In the genomic region with DNA sequence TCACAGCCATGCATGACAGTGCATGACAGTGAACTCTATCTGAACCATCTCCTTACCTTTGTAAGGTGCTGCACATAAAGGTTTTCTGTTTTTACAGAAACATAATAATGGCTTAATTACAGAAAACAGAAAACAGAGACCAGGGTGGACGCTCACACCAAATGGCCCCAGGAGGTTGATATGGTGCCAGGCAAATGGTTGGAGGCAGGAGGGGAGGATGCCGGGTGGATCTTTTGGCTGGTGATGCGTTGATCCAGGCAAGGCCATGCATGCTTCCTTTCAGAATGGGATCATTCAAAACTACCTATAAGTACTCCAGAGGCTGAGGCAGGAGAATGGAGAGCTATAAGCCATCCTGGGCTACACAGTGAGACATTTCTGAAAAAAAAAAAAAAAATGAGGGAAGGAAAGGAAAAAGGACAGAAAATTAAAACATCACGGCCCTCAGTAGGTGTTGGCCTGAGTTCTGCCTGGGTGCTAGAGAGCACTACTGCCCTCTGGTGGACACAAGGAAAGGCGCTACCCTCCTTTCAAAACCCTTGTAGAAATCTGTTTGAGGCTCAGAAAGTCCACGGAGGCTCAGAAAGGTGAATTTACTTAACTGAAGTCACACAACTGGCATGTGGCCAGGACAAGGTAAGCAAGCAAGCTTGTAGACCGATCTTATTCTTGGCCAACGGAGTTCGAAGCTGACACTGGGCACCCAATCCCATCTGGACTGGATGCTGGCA, we compare ENCODE assay signal across 8 mouse cellular contexts. TPM values are rescaled to one million over a fixed set of nuclear protein-coding genes. Genes with fewer than 3 reads are reported as not detected.
DNase-seq lines count a peak whose midpoint lies in the region; ATAC-seq and TF ChIP-seq lines count a peak whose summit lies in the region.

No protein-coding gene starts in this region.

- no peaks in the 10 kb centered on the region for H3K36me3 ChIP-seq in forebrain, postnatal 0 days (ENCODE audit: insufficient read depth)
- no peaks in the 10 kb centered on the region for H3K36me3 ChIP-seq in forebrain, embryonic 15.5 days
- no peaks in the 10 kb centered on the region for H3K36me3 ChIP-seq in neural tube, embryonic 11.5 days (ENCODE audit: control insufficient read depth, insufficient read depth, low read length)

- H3K4me1 ChIP-seq in forebrain, postnatal 0 days (ENCODE audit: insufficient read depth): no peaks in the 10 kb centered on the region
- no peaks in the 10 kb centered on the region for H3K4me1 ChIP-seq in forebrain, embryonic 15.5 days
- H3K4me1 ChIP-seq in neural tube, embryonic 11.5 days (ENCODE audit: control insufficient read depth, insufficient read depth, low read length): no peaks in the 10 kb centered on the region
- no peaks in the 10 kb centered on the region for H3K4me1 ChIP-seq in bone marrow macrophage, adult 2 months (ENCODE audit: control insufficient read depth, insufficient read depth, low read length)

- no peak for TF ChIP-seq POLR2A in bone marrow macrophage, adult 2 months (IDR thresholded peaks at IDR 0.05; ENCODE audit: borderline replicate concordance, low read depth, low read length)

- no peak overlapping the region for H3K27ac ChIP-seq in forebrain, postnatal 0 days (ENCODE audit: low read depth, low read length)
- H3K27ac ChIP-seq in forebrain, embryonic 15.5 days (replicated peaks): no peak overlapping the region
- H3K27ac ChIP-seq in neural tube, embryonic 11.5 days (ENCODE audit: low read depth, low read length): no peak overlapping the region
- no peak overlapping the region for H3K27ac ChIP-seq in bone marrow macrophage, adult 2 months (ENCODE audit: insufficient read depth, low read depth, low read length)

- 33% methylated on average over 9 of the region's 9 CpGs for WGBS in forebrain, postnatal 0 days
- WGBS in forebrain, embryonic 15.5 days: 31% methylated on average over 9 of the region's 9 CpGs
- 33% methylated on average over 9 of the region's 9 CpGs for WGBS in neural tube, embryonic 11.5 days

- no peaks in the 10 kb centered on the region for H3K9me3 ChIP-seq in forebrain, postnatal 0 days (ENCODE audit: low read length)
- no peaks in the 10 kb centered on the region for H3K9me3 ChIP-seq in forebrain, embryonic 15.5 days
- H3K9me3 ChIP-seq in neural tube, embryonic 11.5 days (ENCODE audit: control insufficient read depth, low read length): no peaks in the 10 kb centered on the region

- H3K4me3 ChIP-seq in forebrain, postnatal 0 days (ENCODE audit: low read depth, low read length): no peak overlapping the region
- no peak overlapping the region for H3K4me3 ChIP-seq in forebrain, embryonic 15.5 days
- no peak overlapping the region for H3K4me3 ChIP-seq in neural tube, embryonic 11.5 days (ENCODE audit: low read depth, low read length)
- no peak overlapping the region for H3K4me3 ChIP-seq in bone marrow macrophage, adult 2 months (ENCODE audit: insufficient read depth, low read length)

- TF ChIP-seq CTCF in forebrain, postnatal 0 days (IDR thresholded peaks at IDR 0.05; ENCODE audit: low read depth): peak; percentile 86
- TF ChIP-seq CTCF in bone marrow macrophage, adult 2 months (IDR thresholded peaks at IDR 0.05; ENCODE audit: low read depth, low read length): peak; percentile 80

- H3K4me2 ChIP-seq in forebrain, postnatal 0 days (ENCODE audit: low read depth): no peak overlapping the region
- H3K4me2 ChIP-seq in forebrain, embryonic 15.5 days (replicated peaks): no peak overlapping the region
- no peak overlapping the region for H3K4me2 ChIP-seq in neural tube, embryonic 11.5 days (ENCODE audit: low read depth)

- H3K27me3 ChIP-seq in forebrain, postnatal 0 days (ENCODE audit: insufficient read depth, low read length): no peaks in the 10 kb centered on the region
- H3K27me3 ChIP-seq in forebrain, embryonic 15.5 days: no peaks in the 10 kb centered on the region
- no peaks in the 10 kb centered on the region for H3K27me3 ChIP-seq in neural tube, embryonic 11.5 days (ENCODE audit: control insufficient read depth, insufficient read depth, low read length)

- no peak overlapping the region for H3K9ac ChIP-seq in forebrain, postnatal 0 days
- H3K9ac ChIP-seq in forebrain, embryonic 15.5 days (replicated peaks): no peak overlapping the region
- H3K9ac ChIP-seq in neural tube, embryonic 11.5 days (ENCODE audit: low read length): no peak overlapping the region

- no peak for ATAC-seq in forebrain, postnatal 0 days
- ATAC-seq in forebrain, embryonic 15.5 days (replicated peaks): no peak
- no peak for ATAC-seq in neural tube, embryonic 11.5 days (ENCODE audit: insufficient read depth, low FRiP score, low TSS enrichment)

- intact Hi-C loops in heart, postnatal 14 days (cut with DNase I): loop anchor here (1.0 kb wide), 1 partner anchor 36 kb away; no protein-coding TSS in a partner anchor

- peak; percentile 71 for DNase-seq in forebrain, postnatal 0 days
- DNase-seq in neural tube, embryonic 11.5 days (ENCODE audit: low spot score): peak; percentile 59
- DNase-seq in neural tube, embryonic 10.5 days (ENCODE audit: extremely low spot score, low spot score): no peak
- peak; percentile 52 to 72 for DNase-seq in heart, postnatal 14 days
- DNase-seq in lung, postnatal 14 days: peak; percentile 64
- no peak for DNase-seq in frontal cortex, postnatal 10 days (ENCODE audit: low spot score in 2 of 2)

RNA-seq across cellular contexts. Expression of gene Asap3, which starts 6.4 kb away (rescaled TPM):
- 3.5 and 3.8 TPM in 2 replicates for total RNA-seq in forebrain, postnatal 0 days (2014; rRNA removed)
- 2.0 and 2.5 TPM in 2 replicates for polyA plus RNA-seq in forebrain, postnatal 0 days (2015; fragmentation: Nextera tagmentation; extraction: Ambion mirVana)
- 3.4 and 3.7 TPM in 2 replicates for polyA plus RNA-seq in forebrain, embryonic 15.5 days (2015; fragmentation: Nextera tagmentation; extraction: Ambion mirVana)
- 6.9 and 7.5 TPM in 2 replicates for polyA plus RNA-seq in neural tube, embryonic 11.5 days (2014; fragmentation: Nextera tagmentation; extraction: Ambion mirVana)
- polyA plus RNA-seq in bone marrow macrophage, adult 2 months (2012; ENCODE audit: insufficient read depth, insufficient read length, missing spikeins): 0.37 and 0.78 TPM in 2 replicates
- total RNA-seq in heart, postnatal 14 days (2021): 10 to 100 TPM; 11.6 to 12.8 TPM

RNA-seq across cellular contexts. Expression of gene E2f2, which starts 27.5 kb away (rescaled TPM):
- 0.85 and 1.2 TPM in 2 replicates for total RNA-seq in forebrain, postnatal 0 days (2014; rRNA removed)
- 0.84 and 1.4 TPM in 2 replicates for polyA plus RNA-seq in forebrain, postnatal 0 days (2015; fragmentation: Nextera tagmentation; extraction: Ambion mirVana)
- polyA plus RNA-seq in forebrain, embryonic 15.5 days (2015; fragmentation: Nextera tagmentation; extraction: Ambion mirVana): 5.4 and 6.0 TPM in 2 replicates
- 7.2 and 7.6 TPM in 2 replicates for polyA plus RNA-seq in neural tube, embryonic 11.5 days (2014; fragmentation: Nextera tagmentation; extraction: Ambion mirVana)
- polyA plus RNA-seq in bone marrow macrophage, adult 2 months (2012; ENCODE audit: insufficient read depth, insufficient read length, missing spikeins): 20.0 and 20.8 TPM in 2 replicates
- total RNA-seq in heart, postnatal 14 days (2021): 10 to 100 TPM in 1 of 2 experiments, 1 to 10 TPM in 1; 9.4 to 10.4 TPM

RNA-seq across cellular contexts. Expression of gene Tcea3, which starts 47.8 kb away (rescaled TPM):
- total RNA-seq in forebrain, postnatal 0 days (2014; rRNA removed): 0.31 and 0.48 TPM in 2 replicates
- 1.6 and 1.9 TPM in 2 replicates for polyA plus RNA-seq in forebrain, postnatal 0 days (2015; fragmentation: Nextera tagmentation; extraction: Ambion mirVana)
- polyA plus RNA-seq in forebrain, embryonic 15.5 days (2015; fragmentation: Nextera tagmentation; extraction: Ambion mirVana): 0.57 and 1.0 TPM in 2 replicates
- 6.5 and 7.4 TPM in 2 replicates for polyA plus RNA-seq in neural tube, embryonic 11.5 days (2014; fragmentation: Nextera tagmentation; extraction: Ambion mirVana)
- polyA plus RNA-seq in bone marrow macrophage, adult 2 months (2012; ENCODE audit: insufficient read depth, insufficient read length, missing spikeins): 6.9 and 7.8 TPM in 2 replicates
- total RNA-seq in heart, postnatal 14 days (2021): 10 to 100 TPM; 77.1 to 77.6 TPM

RNA-seq across cellular contexts. Expression of gene Id3, which starts 56.4 kb away (rescaled TPM):
- total RNA-seq in forebrain, postnatal 0 days (2014; rRNA removed): 134 and 153 TPM in 2 replicates
- 177 and 185 TPM in 2 replicates for polyA plus RNA-seq in forebrain, postnatal 0 days (2015; fragmentation: Nextera tagmentation; extraction: Ambion mirVana)
- polyA plus RNA-seq in forebrain, embryonic 15.5 days (2015; fragmentation: Nextera tagmentation; extraction: Ambion mirVana): 87.3 and 98.1 TPM in 2 replicates
- 440 and 470 TPM in 2 replicates for polyA plus RNA-seq in neural tube, embryonic 11.5 days (2014; fragmentation: Nextera tagmentation; extraction: Ambion mirVana)
- polyA plus RNA-seq in bone marrow macrophage, adult 2 months (2012; ENCODE audit: insufficient read depth, insufficient read length, missing spikeins): 7.7 and 8.4 TPM in 2 replicates
- 10 to 100 TPM; 85.4 to 93.7 TPM for total RNA-seq in heart, postnatal 14 days (2021)

Comparison
In these comparisons a context has a peak if more than half of its experiments do, and no peak if none do; other contexts are left out.
1. DNase-seq: peak in forebrain, postnatal 0 days (single experiment), neural tube, embryonic 11.5 days (single experiment), heart, postnatal 14 days (2 of 2) and lung, postnatal 14 days (single experiment); none in neural tube, embryonic 10.5 days (single experiment) and frontal cortex, postnatal 10 days (0 of 2).